Mouse (Mus musculus) Patski (cell line): ENCODE measurements around the gene Ttl. TPM values are rescaled to one million over a fixed set of nuclear protein-coding genes. Genes with fewer than 3 reads are reported as not detected.
A peak's percentile ranks its signal among the peaks of the same experiment; 100 is the strongest.

ENCODE experiments used
- ATAC-seq: fragments of 100-300 bp; one replicate; pipeline ENCODE4 v1.8.0; 2021
- CTCF ChIA-PET: fragments of 350-600 bp; sonication (Branson Sonifier 250); formaldehyde crosslinking; loops from one replicate; lab custom pipeline; 2022; ENCODE audit warnings: inconsistent platforms; lab: Charles Lee
- POLR2A ChIA-PET: fragments of 350-600 bp; sonication (Branson Sonifier 250); formaldehyde crosslinking; loops from one replicate; lab custom pipeline; 2022; ENCODE audit warnings: antibody characterized with exemption, inconsistent platforms; lab: Charles Lee
- DNase-seq: peaks from one replicate; pipeline ENCODE4 v3.0.0-alpha.2; 2011; ENCODE audit warnings: low read depth, low spot score
- H3K27me3 ChIP-seq: fragments of 371-371 bp; one replicate; pipeline ENCODE4 v1.5.1; 2021
- CTCF ChIP-seq: fragments of 100-300 bp; IDR thresholded peaks from one replicate; pipeline ENCODE4 v1.5.1; 2021
- in situ Hi-C: fragments of 300-500 bp; cut with MboI; formaldehyde crosslinking; loops from 3 replicates; pipeline ENCODE4 v1.11.1; 2018; ENCODE audit warnings: low pct_unique_long_range_greater_than_20kb, mixed read lengths
- polyA plus RNA-seq: library from polyadenylated mRNA; unstranded; gene quantifications from one replicate; pipeline ENCODE4 v1.2.3, GENCODE M21; 2021

The Ttl gene
- polyA plus RNA-seq, 1 experiment from 2014 or later = 18.1 TPM

DNA sequence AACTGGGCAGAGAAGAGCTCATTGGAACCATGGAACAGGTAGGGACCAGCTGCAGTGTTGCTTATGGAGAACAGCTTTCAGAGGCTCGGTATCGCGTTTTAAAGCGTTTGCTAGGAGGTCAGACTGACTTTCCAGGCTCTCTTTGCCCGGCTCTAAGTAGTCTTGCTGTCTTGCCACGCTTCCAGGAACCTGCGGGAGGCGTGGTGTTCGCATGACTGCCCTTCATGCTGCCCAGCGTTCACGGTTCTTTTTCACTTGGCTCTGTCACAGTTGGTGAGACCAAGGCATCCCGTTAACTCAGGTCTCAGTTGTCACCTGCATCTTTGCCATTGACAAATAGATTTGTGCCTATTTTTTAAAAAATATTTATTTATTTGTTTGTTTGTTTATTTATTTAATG lies 52.3 kb downstream of the Ttl start:
- H3K27me3 ChIP-seq = no peaks in the 10 kb centered on the region
- no peak for TF ChIP-seq CTCF
- in situ Hi-C loops = no loop called here
- ChIA-PET POLR2A (no interaction called here), CTCF (no interaction called here)
- DNase-seq = no peak
- ATAC-seq = no peak

GRCm38 (mm10) chr2:129121986-129122385 lies 56.2 kb downstream of the Ttl start:
- DNase-seq = no peak
- ATAC-seq = no peak
- no peaks in the 10 kb centered on the region for H3K27me3 ChIP-seq
- POLR2A ChIA-PET = no interaction called here
- TF ChIP-seq CTCF = no peak
- in situ Hi-C loops = no loop called here
- CTCF ChIA-PET = interaction anchor here (0.8 kb wide), 1 partner anchor 10 kb away, joined by 4 read pairs; no protein-coding TSS in a partner anchor

- DNase-seq = peak; percentile 80
- no peaks in the 10 kb centered on the region for H3K27me3 ChIP-seq
- ATAC-seq = peak; percentile 99
- POLR2A ChIA-PET = interaction anchor here (1.1 to 1.5 kb wide), 4 partner anchors 13 to 73 kb away, joined by 3 to 5 read pairs (median 4); partner anchors contain the start of gene Polr1b
- in situ Hi-C loops = no loop called here
- CTCF ChIA-PET = interaction anchor here (0.8 kb wide), 1 partner anchor 13 kb away, joined by 3 read pairs; no protein-coding TSS in a partner anchor
- no peak for TF ChIP-seq CTCF
Observed at GRCm38 (mm10) chr2:129129412-129129929, 63.7 kb downstream of the Ttl start, which contains the start of gene Chchd5. TSS of gene Chchd5 (plus strand) at chr2:129129700.

DNA sequence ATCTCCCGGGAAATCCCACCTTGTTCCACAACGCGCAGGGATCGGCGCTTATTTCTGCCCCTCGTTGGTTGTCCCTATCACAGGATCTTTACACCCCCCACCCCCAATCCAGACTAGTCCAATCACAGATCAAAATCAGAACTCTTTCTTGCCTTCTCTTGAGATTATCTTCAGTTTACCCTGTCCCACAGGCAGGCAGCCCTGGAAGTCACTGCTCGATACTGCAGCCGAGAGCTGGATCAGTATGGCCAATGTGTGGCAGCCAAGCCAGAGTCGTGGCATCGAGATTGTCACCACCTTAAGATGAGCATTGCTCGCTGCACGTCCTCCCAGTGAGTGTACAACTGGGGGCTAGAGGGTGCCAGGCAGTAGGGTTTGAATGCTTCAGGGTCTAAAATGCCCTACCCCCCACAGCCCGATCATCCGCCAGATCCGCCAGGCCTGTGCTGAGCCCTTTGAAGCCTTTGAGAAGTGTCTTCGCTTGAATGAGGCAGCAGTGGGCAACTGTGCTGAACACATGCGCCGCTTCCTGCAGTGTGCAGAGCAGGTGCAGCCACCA lies 64.3 kb downstream of the Ttl start:
- no peak for DNase-seq
- POLR2A ChIA-PET = interaction anchor here (0.6 to 1.5 kb wide), 3 partner anchors 14 to 29 kb away, joined by 3 to 5 read pairs (median 3); partner anchors contain the start of gene Polr1b
- in situ Hi-C loops = no loop called here
- H3K27me3 ChIP-seq = no peaks in the 10 kb centered on the region
- ATAC-seq = peak; percentile 5
- no peak for TF ChIP-seq CTCF
- CTCF ChIA-PET = no interaction called here

- no peak for ATAC-seq
- POLR2A ChIA-PET = interaction anchor here (1.3 kb wide), 1 partner anchor 14 kb away, joined by 3 read pairs; no protein-coding TSS in a partner anchor
- TF ChIP-seq CTCF = no peak
- no peaks in the 10 kb centered on the region for H3K27me3 ChIP-seq
- DNase-seq = no peak
- in situ Hi-C loops = no loop called here
- CTCF ChIA-PET = no interaction called here
Observed at GRCm38 (mm10) chr2:129130776-129131175, 65.0 kb downstream of the Ttl start.

- in situ Hi-C loops = no loop called here
- ChIA-PET CTCF (interaction anchor here (1.6 kb wide), 1 partner anchor 18 kb away, joined by 3 read pairs; no protein-coding TSS in a partner anchor), POLR2A (interaction anchor here (0.7 kb wide), 1 partner anchor 572 kb away, joined by 3 read pairs; no protein-coding TSS in a partner anchor)
- ATAC-seq (no peak), DNase-seq (no peak)
- no peak for TF ChIP-seq CTCF
- H3K27me3 ChIP-seq = no peaks in the 10 kb centered on the region
Observed at GRCm38 (mm10) chr2:129132231-129132630, 66.5 kb downstream of the Ttl start.

- DNase-seq = no peak
- H3K27me3 ChIP-seq = no peaks in the 10 kb centered on the region
- ATAC-seq = no peak
- in situ Hi-C loops = no loop called here
- ChIA-PET POLR2A (no interaction called here), CTCF (interaction anchor here (1.6 kb wide), 1 partner anchor 17 kb away, joined by 3 read pairs; no protein-coding TSS in a partner anchor)
- no peak for TF ChIP-seq CTCF
Observed at GRCm38 (mm10) chr2:129133006-129133805, 67.5 kb downstream of the Ttl start.

DNA sequence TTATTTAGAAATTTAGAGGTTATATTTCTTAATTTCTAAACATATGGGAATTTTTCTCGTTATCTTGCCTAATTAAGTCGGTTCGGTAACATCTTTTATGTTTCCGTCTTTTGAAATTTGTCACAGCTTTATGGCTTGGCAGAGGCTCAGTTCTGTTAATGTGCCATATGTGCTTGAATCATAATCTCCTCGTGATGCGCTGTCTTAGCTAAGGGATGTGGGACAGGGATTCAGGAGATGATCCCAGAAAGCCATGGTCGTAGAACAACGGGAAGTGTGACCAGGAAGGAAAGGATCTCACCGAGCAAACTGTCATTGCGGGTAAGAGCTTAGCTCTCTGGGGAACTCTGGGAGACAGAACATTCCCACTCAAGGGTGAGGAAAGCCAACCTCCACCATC lies 74.2 kb downstream of the Ttl start:
- CTCF ChIA-PET = interaction anchor here (1.6 kb wide), 1 partner anchor 11 kb away, joined by 7 read pairs; no protein-coding TSS in a partner anchor
- no peak for ATAC-seq
- DNase-seq = no peak
- POLR2A ChIA-PET = no interaction called here
- no peaks in the 10 kb centered on the region for H3K27me3 ChIP-seq
- no peak for TF ChIP-seq CTCF
- in situ Hi-C loops = no loop called here

Other genes starting within 250 kb of the Ttl start
- gene Tmem87b, start 247.8 kb upstream of the Ttl start, polyA plus RNA-seq = 32.1 TPM
- gene Fbln7, start 203.0 kb upstream of the Ttl start, polyA plus RNA-seq = 9.4 TPM
- gene Zc3h8, start 121.9 kb upstream of the Ttl start, polyA plus RNA-seq = 8.5 TPM
- gene Zc3h6, start 98.5 kb upstream of the Ttl start, polyA plus RNA-seq = 5.8 TPM
- gene Gm10762, start 98.2 kb upstream of the Ttl start, polyA plus RNA-seq = 4.8 TPM
- 0.04 TPM for gene Vinac1, start 17.8 kb upstream of the Ttl start, polyA plus RNA-seq
- gene Polr1b, start 35.1 kb downstream of the Ttl start, polyA plus RNA-seq = 26.7 TPM
- gene Chchd5, start 63.8 kb downstream of the Ttl start, polyA plus RNA-seq = 20.5 TPM
- gene Slc20a1, start 132.8 kb downstream of the Ttl start, polyA plus RNA-seq = 78.8 TPM
- gene Ckap2l, start 231.3 kb downstream of the Ttl start, polyA plus RNA-seq = 27.6 TPM
- gene Il1a, start 244.0 kb downstream of the Ttl start, polyA plus RNA-seq = 0.14 TPM